Mouse (Mus musculus) C2C12 (cell line): Measurements from ENCODE around the gene Hpca. TPM values are rescaled to one million over a fixed set of nuclear protein-coding genes. Genes with fewer than 3 reads are reported as not detected.

ENCODE experiments used
- H3K27me3 ChIP-seq: one replicate; pipeline ENCODE4 v1.6.1; 2011; ENCODE audit not compliant: control insufficient read depth, insufficient read depth, insufficient read length
- H3K36me3 ChIP-seq: one replicate; pipeline ENCODE4 v1.6.1; 2011; ENCODE audit not compliant: control insufficient read depth, insufficient read depth
- H3K4me3 ChIP-seq: one replicate; pipeline ENCODE4 v1.5.1; 2011; ENCODE audit warnings: mild to moderate bottlenecking, control low read depth; ENCODE audit not compliant: poor library complexity, insufficient read depth, severe bottlenecking
- H3K79me2 ChIP-seq: one replicate; pipeline ENCODE4 v1.6.1; 2011; ENCODE audit not compliant: control insufficient read depth, insufficient read depth
- H3K79me3 ChIP-seq: one replicate; pipeline ENCODE4 v1.6.1; 2011; ENCODE audit warnings: low read depth, control low read depth
- H3ac ChIP-seq: one replicate; pipeline ENCODE3; 2011; ENCODE audit warnings: low read depth; ENCODE audit not compliant: control insufficient read depth, insufficient read length
- CEBPB ChIP-seq: IDR thresholded peaks from one replicate; pipeline ENCODE4 v1.6.1; 2011; ENCODE audit warnings: low read depth, mild to moderate bottlenecking, control low read depth, moderate library complexity
- CTCF ChIP-seq: IDR thresholded peaks from one replicate; pipeline ENCODE4 v1.5.1; 2011; ENCODE audit not compliant: control insufficient read depth, insufficient read depth, insufficient read length
- FOSL1 ChIP-seq: IDR thresholded peaks from one replicate; pipeline ENCODE4 v1.8.0; 2011; ENCODE audit warnings: mild to moderate bottlenecking, low read length; ENCODE audit not compliant: poor library complexity, insufficient read depth, severe bottlenecking
- MAX ChIP-seq: IDR thresholded peaks from one replicate; pipeline ENCODE4 v1.6.1; 2011; ENCODE audit warnings: mild to moderate bottlenecking, control low read depth
- MYOD1 ChIP-seq: IDR thresholded peaks from one replicate; pipeline ENCODE4 v1.6.1; 2011; ENCODE audit warnings: low read depth; ENCODE audit not compliant: control insufficient read depth, insufficient read length
- MYOG ChIP-seq: IDR thresholded peaks from one replicate; pipeline ENCODE4 v1.6.1; 2011; ENCODE audit not compliant: control insufficient read depth, insufficient read length; ENCODE audit errors: extremely low read depth
- USF1 ChIP-seq: IDR thresholded peaks from one replicate; pipeline ENCODE4 v1.6.1; 2011; ENCODE audit warnings: low read depth, mild to moderate bottlenecking, control low read depth, moderate library complexity
- polyA plus RNA-seq: library from polyadenylated mRNA; unstranded; fragments of >200 nt; fragmentation: generic; extraction: Trizol; gene quantifications from one replicate; pipeline ENCODE4 v1.2.1, GENCODE M21; 2012; ENCODE audit warnings: missing spikeins

Hpca gene
- polyA plus RNA-seq, 1 experiment = not detected

- Histone ChIP-seq H3K36me3 (peaks cover 45% of the 10 kb centered on the region), H3K79me3 (no peaks in the 10 kb centered on the region), H3K4me3 (no peak overlapping the region), H3K79me2 (no peaks in the 10 kb centered on the region), H3ac (no peak overlapping the region), H3K27me3 (no peaks in the 10 kb centered on the region)
- TF ChIP-seq CTCF (peak; percentile 46), CEBPB (no peak)
These were observed 35.8 kb downstream of the Hpca start for GRCm38 (mm10) chr4:129086078-129086477.

- Histone ChIP-seq H3K36me3 (peaks cover 57% of the 10 kb centered on the region), H3ac (no peak overlapping the region), H3K27me3 (no peaks in the 10 kb centered on the region), H3K79me2 (no peaks in the 10 kb centered on the region), H3K79me3 (no peaks in the 10 kb centered on the region), H3K4me3 (no peak overlapping the region)
- TF ChIP-seq FOSL1 (no peak), USF1 (no peak), MYOG (no peak), CEBPB (no peak), MYOD1 (no peak), MAX (no peak), CTCF (no peak)
These were observed 36.9 kb downstream of the Hpca start for GRCm38 (mm10) chr4:129084896-129085295.

GRCm38 (mm10) chr4:129082379-129083115, 39.3 kb downstream of the Hpca start:
- Histone ChIP-seq H3K79me3 (no peaks in the 10 kb centered on the region), H3K4me3 (no peak overlapping the region), H3K36me3 (peaks cover 79% of the 10 kb centered on the region), H3K27me3 (no peaks in the 10 kb centered on the region), H3K79me2 (no peaks in the 10 kb centered on the region), H3ac (no peak overlapping the region)
- peak; percentile 71 for TF ChIP-seq CTCF
- no peak for TF ChIP-seq CEBPB

- Histone ChIP-seq H3K4me3 (no peak overlapping the region), H3K27me3 (no peaks in the 10 kb centered on the region), H3K79me3 (no peaks in the 10 kb centered on the region), H3K36me3 (peaks cover 84% of the 10 kb centered on the region), H3ac (no peak overlapping the region), H3K79me2 (no peaks in the 10 kb centered on the region)
- TF ChIP-seq FOSL1 (no peak), MYOG (no peak), USF1 (no peak), MAX (no peak), MYOD1 (no peak), CEBPB (no peak), CTCF (no peak)
These were observed 39.9 kb downstream of the Hpca start for GRCm38 (mm10) chr4:129081939-129082338.

- TF ChIP-seq MYOG (no peak), CTCF (no peak), CEBPB (no peak), MYOD1 (peak; percentile 56), USF1 (no peak)
- H3K79me3 ChIP-seq = no peaks in the 10 kb centered on the region
- H3ac ChIP-seq = no peak overlapping the region
- H3K27me3 ChIP-seq = no peaks in the 10 kb centered on the region
- no peaks in the 10 kb centered on the region for H3K79me2 ChIP-seq
- H3K4me3 ChIP-seq = no peak overlapping the region
- peaks cover 88% of the 10 kb centered on the region for H3K36me3 ChIP-seq
These were observed 40.3 kb downstream of the Hpca start for GRCm38 (mm10) chr4:129081512-129081911.

- Histone ChIP-seq H3K4me3 (no peak overlapping the region), H3K36me3 (peaks cover 93% of the 10 kb centered on the region), H3K79me2 (no peaks in the 10 kb centered on the region), H3K27me3 (no peaks in the 10 kb centered on the region), H3ac (no peak overlapping the region), H3K79me3 (no peaks in the 10 kb centered on the region)
- TF ChIP-seq MYOD1 (no peak), MYOG (no peak), USF1 (no peak), FOSL1 (no peak), MAX (no peak), CEBPB (no peak), CTCF (no peak)
These were observed 40.8 kb downstream of the Hpca start for GRCm38 (mm10) chr4:129081041-129081440.
